Mouse (Mus musculus) thymus, adult 2 months (tissue): ENCODE measurements around the gene Nlrp1b.

Experiments used
- CTCF ChIP-seq: fragments of 200-500 bp; IDR thresholded peaks from 2 replicates; pipeline ENCODE4 v1.5.1; 2012; ENCODE audit warnings: mild to moderate bottlenecking, control low read depth, low read length, moderate library complexity, borderline replicate concordance; ENCODE audit not compliant: control insufficient read depth, poor library complexity, insufficient read depth; ENCODE audit errors: extremely low read depth
- POLR2A ChIP-seq: fragments of 200-500 bp; IDR thresholded peaks from 2 replicates; pipeline ENCODE4 v1.6.1; 2012; ENCODE audit warnings: mild to moderate bottlenecking, low read length, control low read depth, moderate library complexity; ENCODE audit not compliant: control insufficient read depth, poor library complexity, insufficient read depth; ENCODE audit errors: extremely low read depth

DNA sequence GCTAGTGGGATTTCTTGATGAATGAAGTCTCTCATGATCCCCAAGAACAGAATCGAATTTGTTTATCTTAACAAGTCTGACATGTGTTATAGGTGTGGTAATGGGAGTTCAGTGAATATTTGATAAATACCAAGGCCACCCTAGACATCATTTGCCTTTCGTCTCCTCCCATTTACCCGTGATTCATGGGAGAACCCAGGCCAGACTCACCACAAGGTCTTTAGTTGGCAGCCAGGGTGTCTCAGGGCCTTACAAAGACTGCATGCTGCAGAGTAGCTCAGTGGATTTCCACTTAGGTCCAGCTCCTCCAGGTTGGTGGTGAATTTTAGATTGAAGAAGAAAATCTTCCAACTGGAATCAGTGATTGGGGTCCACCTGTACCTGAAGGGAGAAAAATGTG lies 30.5 kb upstream of the Nlrp1b start:
- no peak for TF ChIP-seq CTCF
- no peak for TF ChIP-seq POLR2A
